ENCODE assay signal across 11 mouse cellular contexts in genomic region chr11:117279993-117280392, GRCm38 (mm10).
DNase-seq lines count a peak whose midpoint lies in the region; ATAC-seq and TF ChIP-seq lines count a peak whose summit lies in the region.
"Had no signal": no experiment of that assay in that cellular context is flagged by ENCODE, and none has a peak within 500 bp of the region (broad histone marks: within the 10 kb centered on the region; RNA-seq: fewer than 3 reads in every experiment).

No protein-coding gene starts in this region.

- no peak for TF ChIP-seq EP300 in stomach, postnatal 0 days (optimal IDR thresholded peaks at IDR 0.05)

- peak overlapping the region; percentile 60 for H3K27ac ChIP-seq in intestine, postnatal 0 days (ENCODE audit: low read depth, low read length)
- peak overlapping the region; percentile 86; the same call in 1 of the 2 replicates for H3K27ac ChIP-seq in limb, embryonic 13.5 days
- H3K27ac ChIP-seq in stomach, postnatal 0 days (replicated peaks) = peak overlapping the region; percentile 53; the same call in 1 of the 2 replicates
- H3K27ac ChIP-seq: forebrain, embryonic 13.5 days; hindbrain, embryonic 13.5 days had no signal

- peak; percentile 30; the same call in 1 of the 2 replicates for TF ChIP-seq CTCF in intestine, postnatal 0 days (IDR thresholded peaks at IDR 0.05; ENCODE audit: low read depth)
- TF ChIP-seq CTCF in stomach, postnatal 0 days (IDR thresholded peaks at IDR 0.05; ENCODE audit: low read depth) = no peak

- WGBS in intestine, postnatal 0 days = 50% methylated on average over 4 of the region's 4 CpGs
- 35% methylated on average over 4 of the region's 4 CpGs for WGBS in limb, embryonic 13.5 days
- 52% methylated on average over 4 of the region's 4 CpGs for WGBS in stomach, postnatal 0 days

- H3K9me3 ChIP-seq in intestine, postnatal 0 days (ENCODE audit: control insufficient read depth) = no peaks in the 10 kb centered on the region
- H3K9me3 ChIP-seq in limb, embryonic 13.5 days = no peaks in the 10 kb centered on the region
- H3K9me3 ChIP-seq in stomach, postnatal 0 days (ENCODE audit: control insufficient read depth, low read length) = no peaks in the 10 kb centered on the region
- H3K9me3 ChIP-seq: forebrain, embryonic 13.5 days; hindbrain, embryonic 13.5 days had no signal

- no peak overlapping the region for H3K4me2 ChIP-seq in intestine, postnatal 0 days (replicated peaks; ENCODE audit: low read depth)
- H3K4me2 ChIP-seq in limb, embryonic 13.5 days (replicated peaks) = no peak overlapping the region
- no peak overlapping the region for H3K4me2 ChIP-seq in stomach, postnatal 0 days (replicated peaks; ENCODE audit: low read depth)
- H3K4me2 ChIP-seq: forebrain, embryonic 13.5 days; hindbrain, embryonic 13.5 days had no signal

- no peak overlapping the region for H3K4me3 ChIP-seq in intestine, postnatal 0 days (ENCODE audit: low read depth, low read length)
- no peak overlapping the region for H3K4me3 ChIP-seq in limb, embryonic 13.5 days
- no peak overlapping the region for H3K4me3 ChIP-seq in stomach, postnatal 0 days (ENCODE audit: low read depth, low read length)
- H3K4me3 ChIP-seq: forebrain, embryonic 13.5 days; hindbrain, embryonic 13.5 days had no signal

- DNase-seq in kidney, adult 18-20 months = peak; percentile 68
- no peak for DNase-seq in kidney, postnatal 14 days
- DNase-seq in stomach, postnatal 0 days (ENCODE audit: low spot score) = no peak
- DNase-seq in urinary bladder, postnatal 36 days (ENCODE audit: low spot score in 2 of 2) = no peak
- DNase-seq in layer of hippocampus, adult 8-10 months (ENCODE audit: low spot score in 2 of 2) = no peak
- DNase-seq: layer of hippocampus, adult 9-11 months; lung, postnatal 14 days had no signal

- H3K27me3 ChIP-seq in intestine, postnatal 0 days (replicated peaks; ENCODE audit: control insufficient read depth, insufficient read depth, low read length) = no peaks in the 10 kb centered on the region
- no peaks in the 10 kb centered on the region for H3K27me3 ChIP-seq in limb, embryonic 13.5 days
- no peaks in the 10 kb centered on the region for H3K27me3 ChIP-seq in stomach, postnatal 0 days (ENCODE audit: control insufficient read depth, insufficient read depth, low read length)
- H3K27me3 ChIP-seq: forebrain, embryonic 13.5 days; hindbrain, embryonic 13.5 days had no signal

- no peak overlapping the region for H3K9ac ChIP-seq in intestine, postnatal 0 days (ENCODE audit: low read depth, low read length)
- H3K9ac ChIP-seq in limb, embryonic 13.5 days = peak overlapping the region; percentile 15; the same call in 1 of the 2 replicates
- H3K9ac ChIP-seq in stomach, postnatal 0 days (ENCODE audit: low read length) = no peak overlapping the region
- H3K9ac ChIP-seq: forebrain, embryonic 13.5 days; hindbrain, embryonic 13.5 days had no signal

- H3K4me1 ChIP-seq in intestine, postnatal 0 days (replicated peaks; ENCODE audit: control insufficient read depth, insufficient read depth, low read length) = peaks cover 12% of the 10 kb centered on the region; the same call in 1 of the 2 replicates
- H3K4me1 ChIP-seq in limb, embryonic 13.5 days = peaks cover 100% of the 10 kb centered on the region
- peaks cover 12% of the 10 kb centered on the region for H3K4me1 ChIP-seq in stomach, postnatal 0 days (replicated peaks; ENCODE audit: control insufficient read depth, insufficient read depth)

- no peak for ATAC-seq in intestine, postnatal 0 days
- no peak for ATAC-seq in limb, embryonic 13.5 days (ENCODE audit: low FRiP score, low read depth)
- no peak for ATAC-seq in stomach, postnatal 0 days (ENCODE audit: low FRiP score, low TSS enrichment)
- ATAC-seq: forebrain, embryonic 13.5 days had no signal

- peaks cover 6% of the 10 kb centered on the region; the same call in 1 of the 2 replicates for H3K36me3 ChIP-seq in intestine, postnatal 0 days (ENCODE audit: control insufficient read depth, insufficient read depth)
- peaks cover 4% of the 10 kb centered on the region; the same call in 1 of the 2 replicates for H3K36me3 ChIP-seq in limb, embryonic 13.5 days
- no peaks in the 10 kb centered on the region for H3K36me3 ChIP-seq in stomach, postnatal 0 days (ENCODE audit: control insufficient read depth, insufficient read depth, low read length)
- H3K36me3 ChIP-seq: hindbrain, embryonic 13.5 days had no signal
